Mouse (Mus musculus) left cerebral cortex, adult 2 months (tissue): ENCODE measurements around the gene Rbm7. TPM values are rescaled to one million over a fixed set of nuclear protein-coding genes. Genes with fewer than 3 reads are reported as not detected.

ENCODE experiments used
- DNase-seq, 2 experiments: peaks; one replicate each; pipeline ENCODE4 v3.0.0; 2021 to 2022; ENCODE audit warnings: low spot score in 2 of 2, mixed read lengths in 1 of 2; ENCODE audit errors: extremely low spot score in 1 of 2
- H3K27ac ChIP-seq: fragments of 200-600 bp; 2 replicates; pipeline ENCODE4 v1.8.1; 2022
- H3K4me3 ChIP-seq: fragments of 200-600 bp; 2 replicates; pipeline ENCODE4 v1.8.1; 2022
- CTCF ChIP-seq: fragments of 200-600 bp; IDR thresholded peaks from 2 replicates; pipeline ENCODE4 v1.8.1; 2022; ENCODE audit warnings: antibody characterized with exemption, mild to moderate bottlenecking, moderate library complexity
- intact Hi-C: fragments of 180-260 bp; cut with DNase I; formaldehyde crosslinking; loops from one replicate; pipeline ENCODE4 v1.15.1; 2025
- total RNA-seq, 2 experiments: library from RNA; stranded (reverse); gene quantifications; 2 replicates each; pipeline ENCODE4 v1.2.3; 2021

Gene Rbm7
- total RNA-seq, 2 experiments from 2014 or later, result 32.1 to 36.1 TPM

DNA sequence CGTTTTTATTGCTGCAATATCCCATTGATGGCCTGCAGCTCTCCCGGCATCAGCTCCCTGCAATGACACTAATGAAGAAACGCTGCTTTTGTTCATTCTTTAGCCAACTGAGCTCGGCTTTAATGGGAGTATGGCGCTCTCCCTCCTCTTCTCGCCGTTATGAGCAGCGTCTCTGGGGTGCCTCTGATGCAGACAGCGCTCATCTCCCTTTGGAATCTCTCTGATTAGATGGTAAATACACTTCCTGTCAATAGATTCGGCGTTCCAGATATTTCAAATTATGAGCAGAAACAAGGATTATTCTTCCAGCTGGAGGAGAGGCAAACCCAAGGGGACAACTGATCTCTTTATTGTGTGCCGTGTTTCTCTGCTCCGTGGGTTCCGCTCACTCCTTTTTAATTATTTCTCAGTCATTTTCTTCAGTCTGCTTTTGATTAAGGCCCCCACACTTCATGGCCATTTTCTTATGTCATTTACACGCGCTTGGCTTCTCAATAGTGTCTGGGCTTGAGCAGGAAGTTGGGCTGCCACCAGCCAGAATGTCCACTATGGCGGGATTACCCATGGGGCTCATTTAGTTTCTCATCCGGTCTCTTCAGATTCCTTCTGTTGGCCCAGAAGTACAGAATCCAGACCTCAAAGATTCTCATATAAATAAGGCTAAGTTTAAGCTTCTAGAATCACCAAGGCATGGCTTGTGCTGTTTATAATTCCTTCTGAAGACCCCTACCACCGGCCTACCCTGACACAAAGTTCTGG, 22.5 kb upstream of the Rbm7 start:
- H3K4me3 ChIP-seq, result peak overlapping the region; percentile 24; the same call in 1 of the 2 replicates
- no peak overlapping the region for H3K27ac ChIP-seq
- DNase-seq, result no peak
- no peak for TF ChIP-seq CTCF
- intact Hi-C loops, result no loop called here

GRCm38 (mm10) chr9:48516615-48517371, 21.7 kb upstream of the Rbm7 start:
- DNase-seq, result no peak
- TF ChIP-seq CTCF, result no peak
- peak overlapping the region; percentile 24; the same call in 1 of the 2 replicates for H3K4me3 ChIP-seq
- intact Hi-C loops, result no loop called here
- H3K27ac ChIP-seq, result no peak overlapping the region

DNA sequence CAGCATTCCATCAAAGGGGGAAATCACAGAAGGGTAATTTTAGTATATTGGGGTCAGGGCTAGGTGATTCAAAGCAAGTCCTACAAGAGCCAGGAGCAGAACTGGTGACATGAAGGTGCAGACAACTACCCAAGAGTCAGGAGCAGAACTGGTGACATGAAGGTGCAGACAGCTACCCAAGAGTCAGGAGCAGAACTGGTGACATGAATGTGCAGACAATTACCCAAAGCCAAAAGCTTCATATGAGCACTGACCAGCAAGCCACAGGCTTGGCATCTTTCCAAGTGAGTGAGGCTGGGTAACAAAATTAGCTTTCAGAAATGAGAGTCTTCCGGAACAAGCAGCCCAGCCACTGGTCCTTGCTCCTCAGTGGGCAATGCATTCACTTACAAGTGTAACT, 20.2 kb upstream of the Rbm7 start:
- no peak for TF ChIP-seq CTCF
- Histone ChIP-seq H3K27ac (no peak overlapping the region), H3K4me3 (no peak overlapping the region)
- DNase-seq, result no peak
- intact Hi-C loops, result no loop called here

DNA sequence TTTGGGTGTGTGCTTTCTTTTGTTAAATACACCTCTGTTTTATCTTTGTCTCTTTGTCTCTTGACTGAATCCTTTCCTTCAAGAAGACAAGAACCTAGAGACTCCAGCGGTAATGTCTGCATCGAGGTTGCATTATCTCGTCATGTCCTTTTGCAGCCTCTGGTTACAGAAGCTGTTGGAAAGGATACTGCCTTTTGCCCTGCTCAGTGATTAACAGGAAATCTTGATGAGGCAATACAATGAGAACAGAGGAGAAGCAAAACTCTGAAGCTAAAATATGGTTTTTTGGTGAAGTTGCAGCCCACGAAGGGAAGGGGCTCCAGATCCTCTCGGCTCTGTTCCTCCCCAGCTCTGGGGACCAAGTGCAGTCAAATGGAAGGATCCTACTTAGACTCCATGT, 15.0 kb upstream of the Rbm7 start:
- no peak overlapping the region for H3K27ac ChIP-seq
- H3K4me3 ChIP-seq, result no peak overlapping the region
- intact Hi-C loops, result no loop called here
- no peak for DNase-seq
- no peak for TF ChIP-seq CTCF

DNA sequence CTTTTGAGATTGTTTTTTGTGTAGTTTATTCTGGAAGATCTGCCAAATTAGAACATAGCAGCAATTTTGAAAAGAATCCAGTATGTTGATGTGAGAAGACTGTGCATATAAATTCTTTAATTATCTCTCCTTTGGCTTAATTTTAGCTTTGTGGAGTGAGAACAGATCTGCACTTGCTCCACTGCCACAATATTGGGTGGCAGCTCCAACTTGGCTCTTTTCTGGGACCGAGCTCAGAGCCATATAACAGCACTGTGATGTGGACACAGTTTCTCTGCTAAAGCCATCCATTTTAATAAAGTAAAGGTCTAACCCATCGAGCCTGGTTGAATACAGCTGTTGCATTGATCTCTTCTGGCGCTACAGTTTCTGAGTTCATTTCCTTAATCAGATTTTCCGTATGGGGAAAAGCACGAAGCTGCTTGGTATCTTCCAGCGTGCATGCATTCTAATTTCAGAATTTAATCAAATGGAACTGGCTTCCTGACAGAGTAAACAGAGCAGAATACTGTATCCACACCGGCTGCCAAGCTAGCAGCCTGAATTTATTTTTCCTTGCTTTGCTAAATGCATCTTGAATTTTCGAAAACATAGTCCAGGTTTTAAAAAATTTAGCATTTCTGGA, 9.8 kb upstream of the Rbm7 start:
- DNase-seq, result no peak
- no peak overlapping the region for H3K4me3 ChIP-seq
- peak overlapping the region; percentile 37; the same call in 1 of the 2 replicates for H3K27ac ChIP-seq
- TF ChIP-seq CTCF, result no peak
- intact Hi-C loops, result no loop called here

GRCm38 (mm10) chr9:48503001-48503400, 7.9 kb upstream of the Rbm7 start:
- H3K4me3 ChIP-seq, result no peak overlapping the region
- H3K27ac ChIP-seq, result no peak overlapping the region
- intact Hi-C loops, result no loop called here
- no peak for DNase-seq
- TF ChIP-seq CTCF, result no peak

- intact Hi-C loops, result no loop called here
- no peak for TF ChIP-seq CTCF
- no peak for DNase-seq
- Histone ChIP-seq H3K27ac (no peak overlapping the region), H3K4me3 (no peak overlapping the region)
These were observed 6.1 kb upstream of the Rbm7 start for GRCm38 (mm10) chr9:48501192-48501591.

DNA sequence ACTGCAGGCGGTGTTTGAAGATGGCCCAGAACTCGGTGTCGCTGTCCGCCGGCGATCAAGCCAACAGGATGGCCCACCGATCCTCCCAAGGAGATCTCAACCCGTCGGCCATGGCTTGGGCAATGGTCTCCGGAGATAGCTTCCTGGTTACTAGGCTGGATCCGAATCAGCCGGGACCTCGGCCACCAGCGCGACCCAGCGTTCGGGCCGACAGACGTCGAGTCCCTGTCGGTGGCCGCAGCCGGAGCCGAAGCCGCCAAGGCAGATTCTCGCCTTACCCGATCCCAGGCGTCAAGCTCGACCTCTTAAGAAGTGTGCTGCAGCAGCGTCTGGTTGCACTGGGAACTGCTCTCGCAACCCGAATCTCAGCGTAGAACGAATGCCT, 441 bp upstream of the Rbm7 start:
- Histone ChIP-seq H3K27ac (peak overlapping the region; percentile 98), H3K4me3 (peak overlapping the region; percentile 93)
- no peak for DNase-seq
- no peak; the same call in 1 of the 2 replicates for TF ChIP-seq CTCF
- intact Hi-C loops, result loop anchor here (1.0 kb wide), 2 partner anchors 15 to 64 kb away; partner anchors contain the start of gene Rexo2

GRCm38 (mm10) chr9:48481214-48482134, 13.6 kb downstream of the Rbm7 start:
- intact Hi-C loops, result no loop called here
- no peak overlapping the region for H3K27ac ChIP-seq
- peak overlapping the region; percentile 84 for H3K4me3 ChIP-seq
- no peak for DNase-seq
- TF ChIP-seq CTCF, result no peak

DNA sequence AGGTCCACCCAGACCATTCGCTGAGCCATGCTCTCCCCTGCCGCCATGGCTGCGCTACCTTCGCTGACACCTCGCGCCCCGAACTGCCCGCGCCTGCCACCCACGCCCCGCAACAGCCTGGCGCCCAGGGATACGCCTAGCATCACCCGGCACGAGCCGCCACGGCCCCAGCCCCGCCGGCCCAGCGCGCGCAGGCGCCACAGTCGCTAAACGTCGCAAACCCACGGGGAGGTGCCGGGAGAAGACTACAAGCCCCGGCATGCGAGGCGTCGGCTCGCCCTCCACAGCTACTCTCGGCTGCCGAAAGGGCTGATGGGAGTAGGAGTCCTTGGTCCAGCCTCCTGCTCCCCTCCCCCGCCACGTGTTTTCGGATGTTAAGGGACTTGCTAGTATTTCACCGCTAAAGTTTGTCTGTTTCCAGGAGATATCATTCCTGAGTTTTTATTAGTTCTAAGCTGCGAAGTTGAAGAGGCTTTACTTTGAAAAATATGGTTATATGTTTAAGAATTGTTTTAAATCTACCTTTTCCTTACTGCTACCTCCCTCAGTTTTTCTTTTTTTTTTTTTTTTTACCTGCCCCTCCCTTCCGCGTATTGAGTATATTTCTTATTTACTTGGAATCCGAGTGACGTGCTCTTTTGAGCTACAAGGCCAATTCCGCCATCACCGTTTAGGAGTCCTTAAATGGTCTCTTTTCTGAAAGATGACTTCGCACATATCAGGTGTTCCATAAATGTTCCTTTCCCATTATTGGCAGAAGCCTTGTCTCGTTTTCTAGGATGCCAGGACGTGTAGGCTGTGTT, 14.5 kb downstream of the Rbm7 start, which contains the start of gene Rexo2:
TSS of gene Rexo2 (minus strand) at position 213 of the 803 bp plus-strand sequence.
- TF ChIP-seq CTCF, result no peak
- Histone ChIP-seq H3K27ac (peak within 1 kb of the TSS; percentile 83), H3K4me3 (peak within 1 kb of the TSS; percentile 84)
- intact Hi-C loops, result loop anchor here (1.0 kb wide), 1 partner anchor 15 kb away; the partner anchor contains the start of genes Gm5617 and Rbm7
- peak; percentile 95 for DNase-seq
